Mouse (Mus musculus): ENCODE measurements around the gene Gbf1.

DNA sequence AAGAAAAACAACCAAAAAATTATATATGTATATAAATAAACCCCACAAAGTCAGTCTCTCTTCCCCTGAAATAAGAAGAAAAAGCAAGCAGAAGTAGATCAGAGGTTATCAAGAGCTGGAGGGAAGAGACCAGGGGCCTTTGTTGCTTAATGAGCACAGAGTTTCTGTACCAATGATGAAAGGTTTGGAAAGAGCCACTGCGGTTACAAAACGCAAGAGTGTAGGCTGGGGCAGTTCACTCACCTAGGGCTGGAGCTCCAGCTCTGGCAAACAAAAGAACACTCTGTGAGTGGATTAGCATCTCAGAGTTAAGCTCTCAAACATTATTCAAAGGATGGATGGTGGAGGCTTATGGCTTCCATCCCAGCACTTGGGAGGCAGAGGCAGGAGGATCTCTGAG lies 42.1 kb upstream of the Gbf1 start:
- no peak for TF ChIP-seq CTCF (IDR thresholded peaks at IDR 0.05; ENCODE audit: insufficient read depth, low read length)
- no peak for TF ChIP-seq POLR2A (IDR thresholded peaks at IDR 0.05; ENCODE audit: borderline replicate concordance, extremely low read depth, low read depth, low read length)
